8 mouse cellular contexts compared by ENCODE assay signal in the genomic region with DNA sequence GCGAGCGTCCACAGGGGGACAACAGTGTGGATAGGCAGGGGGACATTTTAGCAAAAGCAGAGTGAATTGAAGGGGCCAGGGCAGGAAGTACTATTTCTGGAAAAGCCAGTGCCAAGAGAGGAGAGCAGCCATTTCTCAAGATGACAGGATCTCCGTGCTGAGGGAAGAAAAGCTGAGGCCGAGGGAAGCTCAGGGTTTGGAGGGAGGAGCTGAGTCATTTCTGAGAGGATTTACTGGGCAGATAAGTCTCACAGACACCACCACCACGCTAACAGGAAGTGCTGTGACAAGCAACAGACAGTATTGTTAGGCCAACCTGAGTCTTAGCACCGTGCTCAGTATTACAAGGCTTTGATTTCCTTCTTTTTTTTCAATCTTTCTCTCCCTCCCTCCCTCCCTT.
DNase-seq lines count a peak whose midpoint lies in the region; ATAC-seq lines count a peak whose summit lies in the region.

No protein-coding gene starts in this region.

- DNase-seq in heart, postnatal 10 days: no peak
- DNase-seq in MEL-GATA-1-ER (ENCODE audit: extremely low read depth, low read depth): peak; percentile 80
- DNase-seq in cerebellum, adult 18-20 months: no peak
- DNase-seq in ovary, postnatal 10 days (ENCODE audit: low spot score): no peak

- peak overlapping the region; percentile 82 for H3K27ac ChIP-seq in heart, embryonic 11.5 days (ENCODE audit: low read depth, low read length)
- H3K27ac ChIP-seq in hindbrain, embryonic 13.5 days: peak overlapping the region; percentile 67
- peak overlapping the region; percentile 61 for H3K27ac ChIP-seq in liver, embryonic 12.5 days

- H3K9me3 ChIP-seq in heart, embryonic 11.5 days (replicated peaks; ENCODE audit: control insufficient read depth, low read length): no peaks in the 10 kb centered on the region
- H3K9me3 ChIP-seq in hindbrain, embryonic 13.5 days: no peaks in the 10 kb centered on the region
- H3K9me3 ChIP-seq in liver, embryonic 12.5 days (replicated peaks): no peaks in the 10 kb centered on the region

- H3K9ac ChIP-seq in heart, embryonic 11.5 days (ENCODE audit: low read depth, low read length): no peak overlapping the region
- no peak overlapping the region for H3K9ac ChIP-seq in hindbrain, embryonic 13.5 days
- no peak overlapping the region for H3K9ac ChIP-seq in liver, embryonic 12.5 days

- H3K27me3 ChIP-seq in heart, embryonic 11.5 days (ENCODE audit: control insufficient read depth, insufficient read depth, low read length): no peaks in the 10 kb centered on the region
- H3K27me3 ChIP-seq in hindbrain, embryonic 13.5 days: 0 out of 2 replicates have a peak, but pooled peaks cover 5% of the 10 kb centered on the region
- no peaks in the 10 kb centered on the region for H3K27me3 ChIP-seq in liver, embryonic 12.5 days (replicated peaks)

- H3K4me1 ChIP-seq in heart, embryonic 11.5 days (ENCODE audit: control insufficient read depth, insufficient read depth, low read length): peaks cover 11% of the 10 kb centered on the region
- H3K4me1 ChIP-seq in hindbrain, embryonic 13.5 days (replicated peaks): peaks cover 31% of the 10 kb centered on the region
- H3K4me1 ChIP-seq in liver, embryonic 12.5 days: peaks cover 16% of the 10 kb centered on the region; the same call in 1 of the 2 replicates

- H3K36me3 ChIP-seq in heart, embryonic 11.5 days (ENCODE audit: control insufficient read depth, insufficient read depth, low read length): peaks cover 5% of the 10 kb centered on the region
- peaks cover 6% of the 10 kb centered on the region for H3K36me3 ChIP-seq in hindbrain, embryonic 13.5 days
- peaks cover 5% of the 10 kb centered on the region; the same call in 1 of the 2 replicates for H3K36me3 ChIP-seq in liver, embryonic 12.5 days

- no peak overlapping the region for H3K4me3 ChIP-seq in heart, embryonic 11.5 days (ENCODE audit: low read depth, low read length)
- no peak overlapping the region for H3K4me3 ChIP-seq in hindbrain, embryonic 13.5 days
- no peak overlapping the region for H3K4me3 ChIP-seq in liver, embryonic 12.5 days

- no peak overlapping the region for H3K4me2 ChIP-seq in heart, embryonic 11.5 days
- H3K4me2 ChIP-seq in hindbrain, embryonic 13.5 days: no peak overlapping the region
- H3K4me2 ChIP-seq in liver, embryonic 12.5 days: peak overlapping the region; percentile 4; the same call in 1 of the 2 replicates

- 25% methylated on average over 6 of the region's 6 CpGs for WGBS in heart, embryonic 11.5 days (ENCODE audit: insufficient replicate concordance)
- WGBS in hindbrain, embryonic 13.5 days: 50% methylated on average over 6 of the region's 6 CpGs
- 18% methylated on average over 6 of the region's 6 CpGs for WGBS in liver, embryonic 12.5 days (ENCODE audit: insufficient replicate concordance)

- ATAC-seq in heart, embryonic 11.5 days (replicated peaks; ENCODE audit: insufficient number of reproducible peaks, low FRiP score, low TSS enrichment): 0 out of 2 replicates have a peak, but pooled peaks have one; percentile 40
- ATAC-seq in hindbrain, embryonic 13.5 days (ENCODE audit: low FRiP score): no peak
- ATAC-seq in liver, embryonic 12.5 days: peak; percentile 52; the same call in 1 of the 2 replicates
- ATAC-seq in cerebellum, adult (ENCODE audit: insufficient number of reproducible peaks, low FRiP score, low TSS enrichment): no peak

- intact Hi-C loops in heart, postnatal 10 days (cut with DNase I): loop anchor here (10.0 kb wide), 1 partner anchor 269 kb away; no protein-coding TSS in a partner anchor

Comparison
In these comparisons a context has a peak if more than half of its experiments do, and no peak if none do; other contexts are left out.
1. ATAC-seq: peak in heart, embryonic 11.5 days (single experiment) and liver, embryonic 12.5 days (single experiment); none in hindbrain, embryonic 13.5 days (single experiment) and cerebellum, adult (single experiment).
2. Peak in every context shown above with its lines, with median percentiles within 50 percentile points of each other: H3K27ac ChIP-seq.